Mouse (Mus musculus): ENCODE measurements around the gene Aldh5a1.

Gene Aldh5a1

DNA sequence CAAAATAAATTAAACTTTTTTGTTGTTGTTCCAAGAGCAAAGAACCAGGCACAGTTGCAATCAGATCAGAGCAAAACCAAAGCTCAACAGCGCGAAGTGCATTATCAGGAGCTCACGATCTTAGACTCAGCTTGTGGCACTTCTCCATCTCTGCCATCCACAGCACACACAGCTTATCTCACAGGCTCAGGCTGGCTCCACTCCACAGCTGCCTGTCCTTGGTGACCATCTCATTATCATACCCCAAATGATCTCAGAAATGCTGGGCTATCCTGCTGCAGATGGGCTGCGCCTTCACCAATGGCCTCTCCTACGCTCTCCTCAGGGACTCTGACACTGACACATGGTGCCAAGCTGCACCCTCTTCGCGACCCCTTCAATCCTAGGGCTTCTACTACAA is 4.3 kb downstream of the Aldh5a1 start:
- DNase-seq (ENCODE audit: low spot score in 2 of 2), result no peak

- no peak for DNase-seq (ENCODE audit: low spot score in 2 of 2)
Measured at GRCm38 (mm10) chr13:24930591-24930990, 6.9 kb downstream of the Aldh5a1 start.

DNA sequence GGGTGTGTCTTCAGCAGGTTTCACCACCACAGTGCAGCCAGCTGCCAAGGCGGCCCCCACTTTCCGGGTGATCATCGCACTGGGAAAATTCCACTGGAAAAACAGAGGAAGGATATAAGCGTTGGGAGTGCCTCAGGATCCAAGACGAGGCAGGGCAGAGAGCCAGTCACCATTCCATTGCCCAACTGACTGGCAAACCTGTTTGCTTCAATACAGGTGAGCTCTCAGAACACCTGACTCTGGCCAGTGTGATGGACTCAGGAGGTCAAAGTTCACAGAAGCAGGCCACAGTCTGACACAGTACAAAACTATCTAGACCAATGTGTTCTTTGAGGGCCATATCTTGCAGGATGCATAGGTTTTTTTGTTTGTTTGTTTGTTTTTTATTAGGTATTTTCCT is 13.5 kb downstream of the Aldh5a1 start:
- no peak for DNase-seq (ENCODE audit: low spot score in 2 of 2)

DNA sequence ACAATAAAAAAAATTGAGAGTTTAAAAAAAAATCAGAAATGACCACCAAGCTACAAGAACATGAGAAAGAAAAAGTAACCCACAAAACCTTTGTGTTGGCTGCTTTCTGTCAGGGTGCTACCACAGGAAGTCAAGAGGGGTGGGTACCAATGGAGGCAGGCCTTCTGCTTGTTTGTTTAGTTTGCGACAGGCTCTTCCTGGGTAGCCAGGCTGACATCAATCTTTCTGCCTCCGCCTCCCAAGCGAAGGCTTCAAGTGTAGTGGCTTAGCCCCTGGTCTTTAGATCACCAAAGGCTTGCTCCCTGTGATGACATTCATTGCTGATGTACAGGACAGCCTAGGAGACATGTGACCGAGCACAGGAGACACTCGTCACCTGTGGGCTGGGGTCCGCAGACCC is 16.2 kb downstream of the Aldh5a1 start:
- DNase-seq (ENCODE audit: low spot score in 2 of 2), result no peak

GRCm38 (mm10) chr13:24920333-24920977 is 17.0 kb downstream of the Aldh5a1 start:
- peak in 1 of 2 experiments; percentile 23 for DNase-seq (ENCODE audit: low spot score in 2 of 2)

GRCm38 (mm10) chr13:24915831-24916230 is 21.6 kb downstream of the Aldh5a1 start:
- no peak for DNase-seq (ENCODE audit: low spot score in 2 of 2)

DNA sequence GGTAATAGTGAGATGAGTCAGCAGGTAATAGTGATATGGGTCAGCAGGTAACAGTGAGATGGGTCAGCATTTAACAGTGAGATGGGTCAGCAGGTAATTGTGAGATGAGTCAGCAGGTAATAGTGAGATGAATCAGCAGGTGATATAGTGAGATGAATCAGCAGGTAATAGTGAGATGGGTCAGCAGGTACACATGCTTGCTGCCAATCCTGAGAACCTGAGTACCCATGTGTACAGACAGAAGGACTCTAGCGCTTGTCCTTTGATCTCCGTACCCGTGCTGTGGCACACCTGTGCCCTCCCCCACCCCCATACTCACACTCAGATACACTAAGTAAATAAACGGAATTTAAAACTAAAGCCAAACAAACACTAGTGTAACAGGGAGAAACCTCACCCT is 22.5 kb downstream of the Aldh5a1 start:
- no peak for DNase-seq (ENCODE audit: low spot score in 2 of 2)

GRCm38 (mm10) chr13:24913576-24913975 is 23.9 kb downstream of the Aldh5a1 start:
- no peak for DNase-seq (ENCODE audit: low spot score in 2 of 2)

DNA sequence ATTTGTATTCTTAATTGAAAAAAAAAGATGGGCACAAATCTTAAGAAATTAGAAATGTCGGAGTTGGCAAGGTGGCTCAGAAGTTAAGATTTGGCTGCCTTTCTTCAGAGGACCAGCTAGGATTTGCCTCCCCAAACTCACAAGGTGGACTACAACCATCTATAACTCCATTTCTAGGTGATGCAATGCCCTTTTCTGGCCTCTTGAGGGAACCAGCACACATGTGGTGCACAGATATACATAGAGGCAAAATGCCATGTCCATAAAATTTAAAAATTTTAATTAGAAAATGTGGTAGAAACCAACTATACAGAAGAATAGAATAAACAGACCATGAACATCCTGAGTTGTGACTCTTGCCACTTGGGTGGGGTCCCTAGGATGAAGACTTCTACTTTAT is 28.3 kb downstream of the Aldh5a1 start:
- no peak for DNase-seq (ENCODE audit: low spot score in 2 of 2)

- no peak for DNase-seq (ENCODE audit: low spot score in 2 of 2)
Measured at GRCm38 (mm10) chr13:24906831-24907570, 30.5 kb downstream of the Aldh5a1 start.

GRCm38 (mm10) chr13:24905422-24905821 is 32.0 kb downstream of the Aldh5a1 start:
- no peak for DNase-seq (ENCODE audit: low spot score in 2 of 2)

- DNase-seq (ENCODE audit: low spot score in 2 of 2), result no peak
Measured at GRCm38 (mm10) chr13:24903412-24903811, 34.0 kb downstream of the Aldh5a1 start.

GRCm38 (mm10) chr13:24901916-24902315 is 35.5 kb downstream of the Aldh5a1 start:
- no peak for DNase-seq (ENCODE audit: low spot score in 2 of 2)

- DNase-seq (ENCODE audit: low spot score in 2 of 2), result no peak
Measured at GRCm38 (mm10) chr13:24893880-24894279, 43.6 kb downstream of the Aldh5a1 start.

DNA sequence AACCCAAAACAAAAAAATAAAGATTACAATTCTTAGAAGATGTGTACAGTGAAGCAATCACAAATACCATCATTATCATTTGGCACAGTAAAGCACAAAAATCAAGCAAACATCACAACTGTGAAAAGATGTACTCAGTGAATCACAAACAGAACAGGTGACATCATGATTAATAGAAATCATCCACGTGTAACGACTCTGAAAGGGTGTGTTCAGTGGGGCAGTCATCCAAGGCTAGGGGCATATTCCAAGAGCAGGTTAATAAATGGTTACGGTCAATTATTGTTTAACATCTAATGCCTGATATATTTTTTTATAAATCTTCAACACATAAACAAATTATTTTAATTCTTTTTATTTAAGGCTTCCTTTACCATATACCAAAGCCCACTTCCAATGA is 44.9 kb downstream of the Aldh5a1 start:
- DNase-seq (ENCODE audit: low spot score in 2 of 2), result no peak

GRCm38 (mm10) chr13:24889554-24889953 is 47.9 kb downstream of the Aldh5a1 start:
- no peak for DNase-seq (ENCODE audit: low spot score in 2 of 2)

DNA sequence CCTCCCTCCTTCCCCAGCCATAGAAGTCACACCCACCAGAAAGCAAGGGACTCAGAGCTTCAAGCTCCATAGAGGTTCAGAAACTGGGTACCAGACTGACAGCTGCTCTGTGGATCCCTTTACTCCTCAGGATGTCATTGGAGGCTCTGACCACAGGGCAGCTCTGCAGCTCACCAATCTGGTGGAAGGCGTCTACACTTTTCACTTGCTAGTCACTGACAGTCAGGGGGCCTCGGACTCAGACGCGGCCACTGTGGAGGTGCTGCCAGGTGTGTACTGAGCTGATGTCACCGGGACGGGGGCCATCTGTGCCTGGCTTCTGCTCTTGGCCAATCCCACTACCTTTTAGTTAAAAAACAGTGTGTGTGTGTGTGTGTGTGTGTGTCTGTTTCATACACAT is 55.0 kb downstream of the Aldh5a1 start:
- DNase-seq (ENCODE audit: low spot score in 2 of 2), result no peak

- no peak for DNase-seq (ENCODE audit: low spot score in 2 of 2)
Measured at GRCm38 (mm10) chr13:24880704-24881103, 56.8 kb downstream of the Aldh5a1 start.

DNA sequence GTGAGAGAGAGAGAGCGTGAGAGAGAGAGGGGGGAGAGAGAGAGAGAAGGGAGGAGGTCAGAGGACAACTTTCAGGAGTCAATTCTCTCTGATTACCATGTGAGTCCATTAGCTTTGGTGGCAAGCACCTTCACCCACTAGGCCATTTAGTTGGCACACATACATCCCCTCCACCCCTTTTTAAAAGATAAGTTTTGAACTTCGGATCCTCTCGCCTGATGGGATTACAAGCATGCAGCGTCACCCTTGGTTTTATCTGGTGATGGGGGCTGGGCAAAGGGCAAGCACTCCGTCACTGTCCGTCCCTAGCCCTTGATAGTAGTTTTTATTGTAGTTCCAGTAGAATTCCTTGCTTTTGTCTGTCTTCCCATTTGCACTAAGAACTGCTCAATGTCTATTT is 57.3 kb downstream of the Aldh5a1 start:
- no peak for DNase-seq (ENCODE audit: low spot score in 2 of 2)

GRCm38 (mm10) chr13:24879359-24880040 is 58.0 kb downstream of the Aldh5a1 start:
- no peak for DNase-seq (ENCODE audit: low spot score in 2 of 2)

GRCm38 (mm10) chr13:24868233-24868632 is 69.2 kb downstream of the Aldh5a1 start:
- no peak for DNase-seq (ENCODE audit: low spot score in 2 of 2)

DNA sequence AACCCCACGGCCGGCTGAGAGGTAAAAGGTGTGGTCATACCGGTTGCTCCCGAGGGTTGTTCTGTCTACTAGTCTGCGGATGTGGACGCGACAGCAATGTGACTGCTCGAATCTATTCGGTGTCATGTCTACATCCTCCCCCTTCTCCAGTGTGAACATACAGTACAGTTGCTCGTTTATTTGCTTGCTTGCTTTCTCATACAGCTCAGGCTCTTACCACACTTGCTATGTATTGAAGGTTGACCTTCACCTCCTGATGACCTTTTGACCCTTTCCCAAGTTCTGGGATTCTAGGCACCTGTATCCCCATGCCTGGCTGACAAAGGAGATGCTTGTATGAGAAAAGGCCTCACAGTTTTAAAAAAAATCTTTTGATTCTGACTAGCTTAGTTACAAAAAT is 69.7 kb downstream of the Aldh5a1 start:
- no peak for DNase-seq (ENCODE audit: low spot score in 2 of 2)

Data from left cerebral cortex, adult 9 months (tissue).